Mouse (Mus musculus) liver, embryonic 15.5 days (tissue): ENCODE data around the gene Prg4. TPM values are rescaled to one million over a fixed set of nuclear protein-coding genes. Genes with fewer than 3 reads are reported as not detected.

ENCODE experiments used
- ATAC-seq: fragments of 200-750 bp; cut with Nextera tagmentation; 2 replicates; pipeline ENCODE4 v1.8.0; 2017; ENCODE audit warnings: moderate number of reproducible peaks, mild to moderate bottlenecking, moderate library complexity; ENCODE audit not compliant: insufficient read depth
- H3K27ac ChIP-seq: fragments of 300-500 bp; sonication (generic); replicated peaks from 2 replicates; pipeline ENCODE4 v1.5.1; 2015; ENCODE audit warnings: mild to moderate bottlenecking, inconsistent platforms
- H3K27me3 ChIP-seq: fragments of 300-500 bp; sonication (generic); 2 replicates; pipeline ENCODE4 v1.6.1; 2015; ENCODE audit warnings: mild to moderate bottlenecking, inconsistent platforms
- H3K36me3 ChIP-seq: fragments of 300-500 bp; sonication (generic); replicated peaks from 2 replicates; pipeline ENCODE4 v1.6.1; 2015; ENCODE audit warnings: moderate library complexity, mild to moderate bottlenecking, inconsistent platforms
- H3K4me1 ChIP-seq: fragments of 300-500 bp; sonication (generic); replicated peaks from 2 replicates; pipeline ENCODE4 v1.6.1; 2015; ENCODE audit warnings: inconsistent platforms
- H3K4me2 ChIP-seq: fragments of 300-500 bp; sonication (generic); 2 replicates; pipeline ENCODE4 v1.6.1; 2015; ENCODE audit warnings: moderate library complexity, mild to moderate bottlenecking, inconsistent platforms
- H3K4me3 ChIP-seq: fragments of 300-500 bp; sonication (generic); replicated peaks from 2 replicates; pipeline ENCODE4 v1.5.1; 2015; ENCODE audit warnings: mild to moderate bottlenecking, inconsistent platforms
- H3K9ac ChIP-seq: fragments of 300-500 bp; sonication (generic); 2 replicates; pipeline ENCODE4 v1.6.1; 2015; ENCODE audit warnings: moderate library complexity, mild to moderate bottlenecking, inconsistent platforms
- H3K9me3 ChIP-seq: fragments of 300-500 bp; sonication (generic); replicated peaks from 2 replicates; pipeline ENCODE4 v1.6.1; 2016; ENCODE audit warnings: inconsistent platforms
- WGBS: fragments of 180-500 bp; shearing (Covaris S2); methylation state at CpG from one replicate; pipeline ENCODE4 v1.1.7; 2015; ENCODE audit warnings: mixed read lengths; ENCODE audit not compliant: insufficient replicate concordance; 5-methylcytosine and 5-hydroxymethylcytosine counted together
- polyA plus RNA-seq: library from polyadenylated mRNA; unstranded; fragments of >200 nt; fragmentation: Nextera tagmentation; extraction: Ambion mirVana; gene quantifications from 2 replicates; pipeline ENCODE4 v1.2.1, GENCODE M21; 2015

The Prg4 gene
- polyA plus RNA-seq, 1 experiment from 2014 or later: 0.14 TPM

- WGBS: 63% methylated on average over 4 of the region's 4 CpGs
- Histone ChIP-seq H3K4me2 (no peak overlapping the region), H3K4me1 (no peaks in the 10 kb centered on the region), H3K9ac (no peak overlapping the region), H3K9me3 (no peaks in the 10 kb centered on the region), H3K27me3 (no peaks in the 10 kb centered on the region), H3K4me3 (no peak overlapping the region), H3K27ac (no peak overlapping the region), H3K36me3 (no peaks in the 10 kb centered on the region)
- ATAC-seq: no peak
Observed at GRCm38 (mm10) chr1:150463691-150464090, 2.3 kb downstream of the Prg4 start.

DNA sequence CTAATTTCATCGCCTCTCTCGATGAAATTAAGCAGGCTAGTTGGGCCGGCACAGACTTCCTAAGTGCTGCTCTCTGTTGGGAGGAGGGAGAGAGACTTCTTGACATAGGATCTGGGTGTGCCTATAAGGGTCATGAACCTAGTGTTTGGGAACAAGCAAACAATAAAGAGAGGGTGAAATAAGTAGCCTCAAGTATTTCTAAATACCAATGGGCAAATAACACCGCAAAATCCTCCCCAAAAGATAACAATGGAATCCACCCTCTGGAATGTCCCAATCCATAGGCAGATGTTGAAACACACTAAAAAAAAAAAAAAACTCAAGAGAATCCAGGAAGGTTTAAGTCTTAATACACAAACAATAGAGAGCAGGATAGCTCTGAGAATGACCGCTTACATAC lies 2.9 kb downstream of the Prg4 start:
- H3K4me3 ChIP-seq: no peak overlapping the region
- WGBS: 66% methylated on average over 5 of the region's 5 CpGs
- H3K27me3 ChIP-seq: no peaks in the 10 kb centered on the region
- no peak overlapping the region for H3K9ac ChIP-seq
- no peaks in the 10 kb centered on the region for H3K9me3 ChIP-seq
- no peaks in the 10 kb centered on the region for H3K4me1 ChIP-seq
- H3K27ac ChIP-seq: no peak overlapping the region
- no peaks in the 10 kb centered on the region for H3K36me3 ChIP-seq
- ATAC-seq: no peak
- H3K4me2 ChIP-seq: no peak overlapping the region

- Histone ChIP-seq H3K36me3 (no peaks in the 10 kb centered on the region), H3K4me2 (no peak overlapping the region), H3K9me3 (no peaks in the 10 kb centered on the region), H3K9ac (no peak overlapping the region), H3K27me3 (no peaks in the 10 kb centered on the region), H3K4me3 (no peak overlapping the region), H3K4me1 (no peaks in the 10 kb centered on the region), H3K27ac (no peak overlapping the region)
- 66% methylated on average over 7 of the region's 7 CpGs for WGBS
- no peak for ATAC-seq
Observed at GRCm38 (mm10) chr1:150460595-150460994, 5.4 kb downstream of the Prg4 start.

- H3K4me1 ChIP-seq: no peaks in the 10 kb centered on the region
- 18% methylated on average over 3 of the region's 3 CpGs for WGBS
- ATAC-seq: no peak
- H3K36me3 ChIP-seq: no peaks in the 10 kb centered on the region
- no peak overlapping the region for H3K27ac ChIP-seq
- no peak overlapping the region for H3K9ac ChIP-seq
- no peaks in the 10 kb centered on the region for H3K27me3 ChIP-seq
- H3K4me3 ChIP-seq: no peak overlapping the region
- H3K9me3 ChIP-seq: no peaks in the 10 kb centered on the region
- H3K4me2 ChIP-seq: no peak overlapping the region
Observed at GRCm38 (mm10) chr1:150459599-150459998, 6.4 kb downstream of the Prg4 start.

DNA sequence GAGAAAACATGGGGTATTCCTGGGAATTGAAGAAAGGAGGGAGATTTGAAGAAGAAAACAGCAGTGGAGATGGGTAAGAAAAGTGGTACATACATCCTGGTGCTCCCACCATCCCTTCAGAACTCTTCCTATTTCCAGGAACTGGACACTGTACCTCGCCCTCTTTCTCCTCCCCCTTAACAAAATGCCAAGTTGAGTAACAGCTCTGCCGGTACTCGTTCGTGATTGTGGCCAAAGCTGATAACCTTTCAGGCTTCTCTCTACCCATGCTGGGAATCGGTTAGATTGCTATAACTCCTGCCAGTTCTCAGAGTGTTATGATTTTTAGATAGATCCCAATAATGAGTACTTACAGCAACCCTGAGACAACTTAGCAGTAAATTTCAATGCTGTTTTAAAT lies 7.0 kb downstream of the Prg4 start:
- Histone ChIP-seq H3K4me1 (no peaks in the 10 kb centered on the region), H3K27ac (no peak overlapping the region), H3K9me3 (no peaks in the 10 kb centered on the region), H3K27me3 (no peaks in the 10 kb centered on the region), H3K9ac (no peak overlapping the region), H3K4me2 (no peak overlapping the region), H3K36me3 (no peaks in the 10 kb centered on the region), H3K4me3 (no peak overlapping the region)
- ATAC-seq: no peak
- 13% methylated on average over 5 of the region's 5 CpGs for WGBS

DNA sequence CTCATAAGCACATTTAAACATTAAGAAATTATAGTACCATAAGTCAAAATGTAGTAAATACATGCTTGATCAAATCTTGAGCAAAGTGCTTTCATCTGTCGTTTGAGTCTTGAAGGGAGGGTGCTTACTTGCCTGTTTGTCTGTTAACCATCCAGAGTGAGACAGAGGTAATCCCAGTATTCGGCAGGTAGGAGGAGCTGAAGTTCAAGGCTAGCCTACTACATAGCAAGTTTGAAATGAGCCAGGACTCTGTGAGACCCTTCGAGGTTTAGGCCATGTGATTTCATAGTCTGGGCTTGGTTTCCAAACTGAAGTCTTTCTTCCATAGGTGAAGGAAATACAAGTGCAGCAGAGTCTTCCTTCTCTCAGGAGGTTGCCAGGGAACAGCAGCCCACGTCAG lies 24.2 kb downstream of the Prg4 start:
- Histone ChIP-seq H3K36me3 (peaks cover 78% of the 10 kb centered on the region), H3K4me1 (no peaks in the 10 kb centered on the region), H3K4me3 (no peak overlapping the region), H3K9me3 (no peaks in the 10 kb centered on the region), H3K4me2 (no peak overlapping the region), H3K9ac (no peak overlapping the region), H3K27ac (no peak overlapping the region), H3K27me3 (no peaks in the 10 kb centered on the region)
- 76% methylated on average over 4 of the region's 4 CpGs for whole genome bisulfite sequencing
- ATAC-seq: no peak

DNA sequence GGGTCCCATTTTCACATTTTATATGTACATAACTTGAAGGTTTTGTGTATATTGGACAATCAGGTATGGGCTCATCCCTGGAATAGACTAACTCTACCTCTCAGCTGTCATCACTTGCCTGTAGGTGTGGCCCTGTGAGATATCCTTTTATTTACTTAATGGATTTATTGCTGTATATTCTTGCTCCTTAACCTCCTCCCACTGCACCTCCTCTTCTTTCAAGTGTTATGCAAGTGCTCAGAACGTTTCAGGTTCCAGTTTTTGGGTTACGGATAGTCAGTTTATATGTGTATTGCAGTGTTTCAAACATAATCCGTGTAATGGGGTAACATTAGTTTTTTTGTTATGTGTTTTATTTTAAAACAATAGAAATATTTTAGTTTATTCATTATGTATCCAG lies 27.3 kb downstream of the Prg4 start:
- Histone ChIP-seq H3K4me1 (no peaks in the 10 kb centered on the region), H3K9ac (no peak overlapping the region), H3K27me3 (no peaks in the 10 kb centered on the region), H3K4me2 (no peak overlapping the region), H3K27ac (no peak overlapping the region), H3K4me3 (no peak overlapping the region), H3K9me3 (no peaks in the 10 kb centered on the region), H3K36me3 (peaks cover 77% of the 10 kb centered on the region)
- ATAC-seq: no peak
- 84% methylated on average over 3 of the region's 3 CpGs for WGBS

GRCm38 (mm10) chr1:150426216-150426615 lies 39.7 kb downstream of the Prg4 start:
- H3K4me1 ChIP-seq: no peaks in the 10 kb centered on the region
- no peak overlapping the region for H3K27ac ChIP-seq
- H3K9ac ChIP-seq: no peak overlapping the region
- no peak overlapping the region for H3K4me2 ChIP-seq
- 61% methylated on average over 3 of the region's 3 CpGs for WGBS
- no peaks in the 10 kb centered on the region for H3K27me3 ChIP-seq
- H3K9me3 ChIP-seq: no peaks in the 10 kb centered on the region
- no peak for ATAC-seq
- no peak overlapping the region for H3K4me3 ChIP-seq
- peaks cover 89% of the 10 kb centered on the region for H3K36me3 ChIP-seq

DNA sequence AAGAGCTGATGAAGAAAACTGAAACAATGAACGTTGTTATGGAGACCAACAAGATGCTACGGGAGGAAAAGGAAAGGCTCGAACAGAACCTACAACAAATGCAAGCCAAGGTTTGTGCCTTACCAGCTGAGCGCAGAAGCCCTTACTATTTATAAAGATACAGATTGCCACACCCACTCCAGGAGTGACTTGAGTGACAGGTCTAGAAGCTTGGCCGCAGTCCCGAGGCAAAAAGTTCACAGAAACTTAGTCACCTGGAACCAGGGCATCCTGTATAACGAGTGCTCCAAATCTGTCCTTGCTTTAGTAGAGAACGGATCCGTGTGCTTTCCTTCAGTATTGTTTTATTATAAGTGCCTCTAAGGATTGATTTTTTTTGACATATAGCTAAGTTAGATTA lies 40.3 kb downstream of the Prg4 start:
- Histone ChIP-seq H3K27me3 (no peaks in the 10 kb centered on the region), H3K27ac (no peak overlapping the region), H3K36me3 (peaks cover 86% of the 10 kb centered on the region), H3K9me3 (no peaks in the 10 kb centered on the region), H3K9ac (no peak overlapping the region), H3K4me3 (no peak overlapping the region), H3K4me2 (no peak overlapping the region), H3K4me1 (no peaks in the 10 kb centered on the region)
- ATAC-seq: no peak
- WGBS: 77% methylated on average over 9 of the region's 9 CpGs

- Histone ChIP-seq H3K9ac (no peak overlapping the region), H3K4me3 (no peak overlapping the region), H3K36me3 (peaks cover 77% of the 10 kb centered on the region), H3K27ac (no peak overlapping the region), H3K4me1 (no peaks in the 10 kb centered on the region), H3K9me3 (no peaks in the 10 kb centered on the region), H3K4me2 (no peak overlapping the region), H3K27me3 (no peaks in the 10 kb centered on the region)
- ATAC-seq: no peak
- 79% methylated on average over 4 of the region's 4 CpGs for WGBS
Observed at GRCm38 (mm10) chr1:150418426-150418825, 47.5 kb downstream of the Prg4 start.

DNA sequence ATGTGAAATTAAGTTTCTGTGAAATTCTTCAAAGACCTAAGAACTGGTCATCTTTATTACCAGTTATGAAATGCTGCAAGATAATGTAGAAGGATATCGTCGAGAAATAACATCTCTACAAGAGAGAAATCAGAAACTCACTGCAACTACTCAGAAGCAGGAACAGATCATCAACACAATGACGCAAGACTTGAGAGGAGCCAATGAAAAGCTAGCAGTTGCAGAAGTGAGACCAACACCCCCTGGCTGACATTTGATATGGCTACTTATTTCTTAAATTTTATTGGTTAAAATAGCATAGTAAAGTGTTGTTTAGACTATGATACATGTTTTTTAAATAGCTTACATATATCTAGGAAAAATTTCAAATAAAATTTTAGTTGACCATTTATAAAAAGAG lies 50.0 kb downstream of the Prg4 start:
- Histone ChIP-seq H3K27ac (no peak overlapping the region), H3K9me3 (no peaks in the 10 kb centered on the region), H3K4me1 (no peaks in the 10 kb centered on the region), H3K36me3 (peaks cover 77% of the 10 kb centered on the region), H3K4me2 (no peak overlapping the region), H3K4me3 (no peak overlapping the region), H3K27me3 (no peaks in the 10 kb centered on the region), H3K9ac (no peak overlapping the region)
- ATAC-seq: no peak
- WGBS: 84% methylated on average over 3 of the region's 3 CpGs

- H3K36me3 ChIP-seq: peaks cover 85% of the 10 kb centered on the region
- H3K9me3 ChIP-seq: no peaks in the 10 kb centered on the region
- H3K27ac ChIP-seq: no peak overlapping the region
- no peaks in the 10 kb centered on the region for H3K27me3 ChIP-seq
- WGBS: 94% methylated on average over 6 of the region's 6 CpGs
- H3K4me1 ChIP-seq: no peaks in the 10 kb centered on the region
- no peak overlapping the region for H3K4me3 ChIP-seq
- no peak overlapping the region for H3K9ac ChIP-seq
- no peak for ATAC-seq
- H3K4me2 ChIP-seq: no peak overlapping the region
Observed at GRCm38 (mm10) chr1:150409996-150410395, 56.0 kb downstream of the Prg4 start.
